Mouse (Mus musculus) urinary bladder, adult 18-20 months (tissue): Measurements from ENCODE around the gene Jmjd8.
A peak's percentile ranks its signal among the peaks of the same experiment; 100 is the strongest.
"Not testable (repeated sequence)": the region's sequence is repeated elsewhere in the genome, so short reads cannot be mapped to it uniquely, and the experiment has no call there.

Experiments
- DNase-seq, 2 experiments: peaks; one replicate each; pipeline ENCODE4 v3.0.0; 2022; ENCODE audit warnings: low spot score in 2 of 2, mixed read lengths in 2 of 2

Gene Jmjd8

GRCm38 (mm10) chr17:25860832-25861703, 32.4 kb downstream of the Jmjd8 start, which contains the start of gene Wdr90:
Gene Wdr90 (minus strand): TSS chr17:25861501.
- peak; percentile 83 to 85 for DNase-seq

GRCm38 (mm10) chr17:25861704-25862612, 33.3 kb downstream of the Jmjd8 start:
- no peak for DNase-seq

- DNase-seq, result no peak
These were observed 35.0 kb downstream of the Jmjd8 start for GRCm38 (mm10) chr17:25863681-25864080.

GRCm38 (mm10) chr17:25864311-25864710, 35.6 kb downstream of the Jmjd8 start:
- DNase-seq, result no peak

- no peak for DNase-seq
These were observed 36.6 kb downstream of the Jmjd8 start for GRCm38 (mm10) chr17:25865288-25865687.

GRCm38 (mm10) chr17:25866172-25866571, 37.5 kb downstream of the Jmjd8 start:
- no peak for DNase-seq

- no peak for DNase-seq
These were observed 38.8 kb downstream of the Jmjd8 start for GRCm38 (mm10) chr17:25867509-25867835.

GRCm38 (mm10) chr17:25867836-25868600, 39.4 kb downstream of the Jmjd8 start:
- DNase-seq, result peak in 1 of 2 experiments; percentile 25

- peak; percentile 75 to 84 for DNase-seq
These were observed 40.0 kb downstream of the Jmjd8 start, which contains the start of gene Mcrip2 for GRCm38 (mm10) chr17:25868601-25869191. Gene Mcrip2 (minus strand): TSS chr17:25868764.

- no peak for DNase-seq
These were observed 40.8 kb downstream of the Jmjd8 start for GRCm38 (mm10) chr17:25869498-25869897.

- DNase-seq, result no peak
These were observed 41.3 kb downstream of the Jmjd8 start for GRCm38 (mm10) chr17:25869954-25870353.

- not testable (repeated sequence) for DNase-seq
These were observed 42.9 kb downstream of the Jmjd8 start for GRCm38 (mm10) chr17:25871566-25871965.

- no peak for DNase-seq
These were observed 44.0 kb downstream of the Jmjd8 start for GRCm38 (mm10) chr17:25872676-25873075.

GRCm38 (mm10) chr17:25873405-25874147, 44.9 kb downstream of the Jmjd8 start:
- DNase-seq, result no peak

- no peak for DNase-seq
These were observed 45.6 kb downstream of the Jmjd8 start for GRCm38 (mm10) chr17:25874148-25874720.

- DNase-seq, result peak; percentile 91 to 95
These were observed 46.1 kb downstream of the Jmjd8 start, which contains the start of gene Mettl26 for GRCm38 (mm10) chr17:25874721-25875170. Gene Mettl26 (plus strand): TSS chr17:25875074.

GRCm38 (mm10) chr17:25875171-25876136, 46.8 kb downstream of the Jmjd8 start:
- DNase-seq, result peak; percentile 84

GRCm38 (mm10) chr17:25876347-25876915, 47.8 kb downstream of the Jmjd8 start:
- DNase-seq, result no peak
